Mouse (Mus musculus) B cell, adult 2 months (primary cell): ENCODE measurements at regions not wholly inside any gene's neighbourhood (a gene's known extent, or its start where the extent isn't known, plus 50 kb on each side); places are given as distances from the start of the nearest gene placed in this dataset.

Experiments used
- DNase-seq, 2 experiments: peaks; one replicate each; pipeline ENCODE4 v3.0.0; 2022

DNA sequence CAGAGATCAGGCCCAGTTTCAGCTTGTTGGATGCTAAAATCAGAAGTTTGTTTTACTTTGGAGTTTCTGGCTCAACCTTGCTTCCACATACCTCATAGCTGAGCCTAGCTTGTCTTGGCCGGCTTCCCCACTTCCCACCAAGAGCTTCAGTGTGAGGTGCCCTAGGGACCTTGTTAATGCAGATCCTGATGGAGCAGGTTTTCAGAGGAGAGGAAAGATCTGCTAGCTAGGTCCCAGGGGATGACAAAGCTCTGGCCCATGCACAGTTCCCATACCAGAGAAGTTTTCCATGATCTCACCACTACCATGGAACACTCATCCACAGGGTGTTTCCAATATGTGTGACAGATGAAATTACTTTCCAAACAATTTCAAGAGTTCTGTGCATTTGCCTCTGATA is 131.9 kb upstream of the Stac start:
- no peak for DNase-seq

DNA sequence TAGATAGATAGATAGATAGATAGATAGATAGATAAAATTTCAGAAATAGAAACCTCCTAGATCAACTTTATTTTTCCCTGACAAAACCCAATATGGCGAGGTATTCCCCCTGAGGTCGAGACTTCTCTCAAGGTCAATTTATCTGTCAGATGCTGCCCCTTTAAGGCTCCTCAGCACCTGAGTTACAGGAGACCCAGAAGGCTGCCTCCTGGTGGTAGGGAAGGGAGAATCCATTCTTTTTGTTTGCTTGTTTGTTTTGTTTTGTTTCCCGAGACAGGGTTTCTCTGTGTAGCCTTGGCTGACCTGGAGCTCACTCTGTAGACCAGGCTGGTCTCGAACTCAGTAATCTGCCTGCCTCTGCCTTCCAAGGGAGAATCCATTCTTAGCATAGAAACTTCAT is 127.3 kb upstream of the Stac start:
- DNase-seq, result no peak

- no peak for DNase-seq
These were observed 114.8 kb upstream of the Stac start for GRCm38 (mm10) chr9:111804931-111805330.

DNA sequence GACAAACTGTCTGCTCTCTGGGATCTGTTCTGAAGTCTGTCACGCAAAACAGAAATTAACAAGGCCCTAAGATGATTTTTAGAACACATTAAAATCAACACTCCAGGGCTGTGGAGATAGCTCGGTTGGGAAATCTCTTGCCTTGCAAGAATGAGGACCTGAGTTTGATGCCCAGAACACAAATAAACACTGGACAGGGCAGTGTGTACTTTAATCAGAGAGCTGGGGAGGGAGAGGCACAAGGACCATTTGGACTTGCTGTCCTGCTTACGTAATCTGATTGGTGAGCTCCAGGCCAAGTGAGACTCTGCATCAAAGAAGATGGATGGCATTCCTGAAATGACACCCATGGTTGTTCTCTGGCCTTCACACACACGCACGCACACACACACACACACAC is 111.2 kb upstream of the Stac start:
- no peak for DNase-seq

DNA sequence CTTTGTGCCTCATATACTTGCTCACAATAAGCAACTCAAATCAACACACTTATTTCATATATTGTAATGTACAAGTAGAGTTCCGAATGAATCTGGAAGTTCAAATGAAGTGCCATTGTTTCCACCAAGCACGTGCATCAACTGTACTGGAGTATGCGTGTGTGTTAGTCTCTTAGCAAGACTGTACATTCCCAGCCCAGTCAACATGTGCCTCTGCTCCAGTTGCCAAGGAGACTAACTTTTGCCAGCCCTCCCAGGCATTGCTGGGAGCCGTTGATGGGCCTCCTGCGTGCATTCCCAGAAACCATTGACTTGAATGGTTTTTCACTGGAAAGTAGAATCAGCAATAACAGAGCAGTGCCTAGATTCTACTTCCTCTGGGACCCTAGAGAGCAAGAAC is 110.7 kb upstream of the Stac start:
- DNase-seq, result no peak

DNA sequence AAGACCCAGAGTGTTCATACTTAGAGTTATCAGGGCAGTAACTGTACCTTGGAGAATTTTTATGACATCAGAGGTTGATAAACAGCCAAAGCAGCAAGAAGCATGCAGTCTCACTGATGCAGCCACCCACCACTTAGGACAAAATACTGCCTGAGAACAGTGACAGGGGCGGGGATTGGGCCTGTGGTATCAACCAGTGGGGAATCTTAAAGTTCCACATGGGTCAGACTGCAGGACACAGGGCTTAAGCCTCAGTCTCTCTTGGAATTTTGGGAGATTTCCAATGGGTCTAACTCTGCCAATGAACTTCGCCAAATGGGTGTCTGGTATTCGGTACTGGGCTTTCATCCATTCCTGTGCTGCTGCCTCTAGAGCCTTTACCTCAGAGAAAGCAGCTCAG is 88.8 kb upstream of the Stac start:
- DNase-seq, result no peak

GRCm38 (mm10) chr9:111777433-111778135 is 87.4 kb upstream of the Stac start:
- no peak for DNase-seq

GRCm38 (mm10) chr9:111774229-111774628 is 84.1 kb upstream of the Stac start:
- DNase-seq, result no peak

GRCm38 (mm10) chr9:111762653-111763468 is 72.7 kb upstream of the Stac start:
- no peak for DNase-seq

DNA sequence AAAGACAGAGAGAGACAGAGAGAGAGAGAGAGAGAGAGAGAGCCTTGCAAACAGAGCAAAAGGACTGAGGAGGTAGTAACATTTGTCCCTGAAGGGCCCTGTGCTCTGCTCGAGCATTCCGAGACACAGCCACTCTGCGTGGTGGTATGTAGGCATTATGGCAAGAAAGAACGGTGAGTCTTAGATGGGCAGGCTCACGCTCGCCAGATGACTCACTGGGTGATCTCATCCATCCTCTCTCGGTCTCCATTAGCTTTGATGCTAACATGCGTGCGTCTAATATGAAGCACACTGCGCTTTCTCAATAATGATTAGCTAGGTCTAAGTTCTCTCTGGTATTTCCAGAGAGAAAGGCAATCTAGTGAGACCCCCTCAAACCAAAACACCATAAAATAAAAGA is 65.1 kb upstream of the Stac start:
- no peak for DNase-seq

GRCm38 (mm10) chr9:111746151-111746550 is 56.0 kb upstream of the Stac start:
- DNase-seq, result no peak

GRCm38 (mm10) chr9:111745206-111745605 is 55.1 kb upstream of the Stac start:
- DNase-seq, result no peak
